Mouse (Mus musculus): ENCODE measurements at regions not wholly inside any gene's neighbourhood (a gene's known extent, or its start where the extent isn't known, plus 50 kb on each side); places are given as distances from the start of the nearest gene placed in this dataset.

GRCm38 (mm10) chr6:94779854-94780253 lies 79.9 kb upstream of the Lrig1 start:
- Histone ChIP-seq H3K79me3 (ENCODE audit: low read depth) (no peaks in the 10 kb centered on the region), H3K36me3 (ENCODE audit: control insufficient read depth, insufficient read depth) (no peaks in the 10 kb centered on the region)
- TF ChIP-seq CEBPB (IDR thresholded peaks at IDR 0.05; ENCODE audit: low read depth) (no peak), USF1 (IDR thresholded peaks at IDR 0.05; ENCODE audit: low read depth) (peak; percentile 10)

GRCm38 (mm10) chr6:94779213-94779612 lies 79.3 kb upstream of the Lrig1 start:
- Histone ChIP-seq H3ac (ENCODE audit: control insufficient read depth, insufficient read length, low read depth) (no peak overlapping the region), H3K79me3 (ENCODE audit: low read depth) (no peaks in the 10 kb centered on the region), H3K79me2 (ENCODE audit: control insufficient read depth, insufficient read depth) (no peaks in the 10 kb centered on the region), H3K4me3 (ENCODE audit: insufficient read depth, poor library complexity, severe bottlenecking) (no peak overlapping the region), H3K36me3 (ENCODE audit: control insufficient read depth, insufficient read depth) (no peaks in the 10 kb centered on the region), H3K27me3 (ENCODE audit: control insufficient read depth, insufficient read depth, insufficient read length) (peaks cover 3% of the 10 kb centered on the region)
- TF ChIP-seq FOSL1 (IDR thresholded peaks at IDR 0.05; ENCODE audit: insufficient read depth, low read length, poor library complexity, severe bottlenecking) (no peak), CEBPB (IDR thresholded peaks at IDR 0.05; ENCODE audit: low read depth) (no peak), MYOD1 (IDR thresholded peaks at IDR 0.05; ENCODE audit: control insufficient read depth, insufficient read length, low read depth) (no peak), CTCF (IDR thresholded peaks at IDR 0.05; ENCODE audit: control insufficient read depth, insufficient read depth, insufficient read length) (no peak)

More at GRCm38 (mm10) chr6:94779854-94780253, 79.9 kb upstream of the Lrig1 start:
- Histone ChIP-seq H3K79me2 (ENCODE audit: control insufficient read depth, insufficient read depth) (no peaks in the 10 kb centered on the region), H3K27me3 (ENCODE audit: control insufficient read depth, insufficient read depth, insufficient read length) (peaks cover 7% of the 10 kb centered on the region), H3K4me3 (ENCODE audit: insufficient read depth, poor library complexity, severe bottlenecking) (no peak overlapping the region), H3ac (ENCODE audit: control insufficient read depth, insufficient read length, low read depth) (no peak overlapping the region)

- Histone ChIP-seq H3K79me3 (ENCODE audit: low read depth) (no peaks in the 10 kb centered on the region), H3ac (ENCODE audit: control insufficient read depth, insufficient read length, low read depth) (no peak overlapping the region), H3K4me3 (ENCODE audit: insufficient read depth, poor library complexity, severe bottlenecking) (no peak overlapping the region), H3K79me2 (ENCODE audit: control insufficient read depth, insufficient read depth) (no peaks in the 10 kb centered on the region), H3K27me3 (ENCODE audit: control insufficient read depth, insufficient read depth, insufficient read length) (peaks cover 3% of the 10 kb centered on the region), H3K36me3 (ENCODE audit: control insufficient read depth, insufficient read depth) (no peaks in the 10 kb centered on the region)
- no peak for TF ChIP-seq MAX (IDR thresholded peaks at IDR 0.05)
- TF ChIP-seq CTCF (IDR thresholded peaks at IDR 0.05; ENCODE audit: control insufficient read depth, insufficient read depth, insufficient read length), result no peak
- no peak for TF ChIP-seq MYOG (IDR thresholded peaks at IDR 0.05; ENCODE audit: control insufficient read depth, extremely low read depth, insufficient read length)
- TF ChIP-seq CEBPB (IDR thresholded peaks at IDR 0.05; ENCODE audit: low read depth), result no peak
- TF ChIP-seq FOSL1 (IDR thresholded peaks at IDR 0.05; ENCODE audit: insufficient read depth, low read length, poor library complexity, severe bottlenecking), result no peak
- TF ChIP-seq USF1 (IDR thresholded peaks at IDR 0.05; ENCODE audit: low read depth), result no peak
- TF ChIP-seq MYOD1 (IDR thresholded peaks at IDR 0.05; ENCODE audit: control insufficient read depth, insufficient read length, low read depth), result no peak
Observed at GRCm38 (mm10) chr6:94778797-94779196, 78.8 kb upstream of the Lrig1 start.

- no peak for TF ChIP-seq MAX (IDR thresholded peaks at IDR 0.05)
- no peak for TF ChIP-seq CEBPB (IDR thresholded peaks at IDR 0.05; ENCODE audit: low read depth)
- TF ChIP-seq CTCF (IDR thresholded peaks at IDR 0.05; ENCODE audit: control insufficient read depth, insufficient read depth, insufficient read length), result no peak
- TF ChIP-seq FOSL1 (IDR thresholded peaks at IDR 0.05; ENCODE audit: insufficient read depth, low read length, poor library complexity, severe bottlenecking), result no peak
- no peak for TF ChIP-seq MYOD1 (IDR thresholded peaks at IDR 0.05; ENCODE audit: control insufficient read depth, insufficient read length, low read depth)
- TF ChIP-seq USF1 (IDR thresholded peaks at IDR 0.05; ENCODE audit: low read depth), result no peak
- no peak for TF ChIP-seq MYOG (IDR thresholded peaks at IDR 0.05; ENCODE audit: control insufficient read depth, extremely low read depth, insufficient read length)
- Histone ChIP-seq H3K36me3 (ENCODE audit: control insufficient read depth, insufficient read depth) (no peaks in the 10 kb centered on the region), H3ac (ENCODE audit: control insufficient read depth, insufficient read length, low read depth) (no peak overlapping the region), H3K79me3 (ENCODE audit: low read depth) (no peaks in the 10 kb centered on the region), H3K4me3 (ENCODE audit: insufficient read depth, poor library complexity, severe bottlenecking) (no peak overlapping the region), H3K79me2 (ENCODE audit: control insufficient read depth, insufficient read depth) (no peaks in the 10 kb centered on the region), H3K27me3 (ENCODE audit: control insufficient read depth, insufficient read depth, insufficient read length) (no peaks in the 10 kb centered on the region)
Observed at GRCm38 (mm10) chr6:94776585-94776984, 76.6 kb upstream of the Lrig1 start.

GRCm38 (mm10) chr6:94774871-94775270 lies 74.9 kb upstream of the Lrig1 start:
- no peaks in the 10 kb centered on the region for H3K27me3 ChIP-seq (ENCODE audit: control insufficient read depth, insufficient read depth, insufficient read length)
- H3K79me3 ChIP-seq (ENCODE audit: low read depth), result no peaks in the 10 kb centered on the region
- no peak overlapping the region for H3K4me3 ChIP-seq (ENCODE audit: insufficient read depth, poor library complexity, severe bottlenecking)
- no peak overlapping the region for H3ac ChIP-seq (ENCODE audit: control insufficient read depth, insufficient read length, low read depth)
- no peaks in the 10 kb centered on the region for H3K36me3 ChIP-seq (ENCODE audit: control insufficient read depth, insufficient read depth)
- TF ChIP-seq MYOD1 (IDR thresholded peaks at IDR 0.05; ENCODE audit: control insufficient read depth, insufficient read length, low read depth), result no peak
- TF ChIP-seq USF1 (IDR thresholded peaks at IDR 0.05; ENCODE audit: low read depth), result no peak
- TF ChIP-seq MYOG (IDR thresholded peaks at IDR 0.05; ENCODE audit: control insufficient read depth, extremely low read depth, insufficient read length), result no peak
- TF ChIP-seq CEBPB (IDR thresholded peaks at IDR 0.05; ENCODE audit: low read depth), result no peak
- TF ChIP-seq MAX (IDR thresholded peaks at IDR 0.05), result no peak
- no peak for TF ChIP-seq CTCF (IDR thresholded peaks at IDR 0.05; ENCODE audit: control insufficient read depth, insufficient read depth, insufficient read length)
- TF ChIP-seq FOSL1 (IDR thresholded peaks at IDR 0.05; ENCODE audit: insufficient read depth, low read length, poor library complexity, severe bottlenecking), result no peak
- no peaks in the 10 kb centered on the region for H3K79me2 ChIP-seq (ENCODE audit: control insufficient read depth, insufficient read depth)

- H3K4me3 ChIP-seq (ENCODE audit: insufficient read depth, poor library complexity, severe bottlenecking), result no peak overlapping the region
- TF ChIP-seq MYOG (IDR thresholded peaks at IDR 0.05; ENCODE audit: control insufficient read depth, extremely low read depth, insufficient read length), result no peak
- TF ChIP-seq CEBPB (IDR thresholded peaks at IDR 0.05; ENCODE audit: low read depth), result no peak
- TF ChIP-seq FOSL1 (IDR thresholded peaks at IDR 0.05; ENCODE audit: insufficient read depth, low read length, poor library complexity, severe bottlenecking), result no peak
- no peak for TF ChIP-seq MAX (IDR thresholded peaks at IDR 0.05)
- TF ChIP-seq CTCF (IDR thresholded peaks at IDR 0.05; ENCODE audit: control insufficient read depth, insufficient read depth, insufficient read length), result no peak
- TF ChIP-seq MYOD1 (IDR thresholded peaks at IDR 0.05; ENCODE audit: control insufficient read depth, insufficient read length, low read depth), result no peak
- no peak for TF ChIP-seq USF1 (IDR thresholded peaks at IDR 0.05; ENCODE audit: low read depth)
- no peaks in the 10 kb centered on the region for H3K27me3 ChIP-seq (ENCODE audit: control insufficient read depth, insufficient read depth, insufficient read length)
- H3K36me3 ChIP-seq (ENCODE audit: control insufficient read depth, insufficient read depth), result no peaks in the 10 kb centered on the region
- H3K79me3 ChIP-seq (ENCODE audit: low read depth), result no peaks in the 10 kb centered on the region
- no peaks in the 10 kb centered on the region for H3K79me2 ChIP-seq (ENCODE audit: control insufficient read depth, insufficient read depth)
- H3ac ChIP-seq (ENCODE audit: control insufficient read depth, insufficient read length, low read depth), result no peak overlapping the region
Observed at GRCm38 (mm10) chr6:94773604-94774486, 73.9 kb upstream of the Lrig1 start.
